Mouse (Mus musculus) cerebellum, adult 9-11 months (tissue): ENCODE data around the gene Spint3.

ENCODE experiments used
- DNase-seq: peaks from one replicate; pipeline ENCODE4 v3.0.0; 2022

The Spint3 gene

GRCm38 (mm10) chr2:164549963-164550894 lies 23.0 kb downstream of the Spint3 start:
- DNase-seq: no peak

- no peak for DNase-seq
These were observed 23.9 kb downstream of the Spint3 start for GRCm38 (mm10) chr2:164549338-164549737.

- DNase-seq: no peak
These were observed 28.7 kb downstream of the Spint3 start for GRCm38 (mm10) chr2:164544454-164545097.

- DNase-seq: no peak
These were observed 29.5 kb downstream of the Spint3 start for GRCm38 (mm10) chr2:164543745-164544144.

- no peak for DNase-seq
These were observed 30.7 kb downstream of the Spint3 start for GRCm38 (mm10) chr2:164542598-164542997.

- no peak for DNase-seq
These were observed 31.1 kb downstream of the Spint3 start for GRCm38 (mm10) chr2:164542132-164542531.

- no peak for DNase-seq
These were observed 32.4 kb downstream of the Spint3 start for GRCm38 (mm10) chr2:164540652-164541427.

- no peak for DNase-seq
These were observed 36.3 kb downstream of the Spint3 start for GRCm38 (mm10) chr2:164537003-164537402.

GRCm38 (mm10) chr2:164534315-164534714 lies 38.9 kb downstream of the Spint3 start:
- DNase-seq: no peak

GRCm38 (mm10) chr2:164531169-164531568 lies 42.1 kb downstream of the Spint3 start:
- peak; percentile 50 for DNase-seq

- DNase-seq: no peak
These were observed 44.7 kb downstream of the Spint3 start for GRCm38 (mm10) chr2:164528557-164528956.

GRCm38 (mm10) chr2:164523301-164523773 lies 49.9 kb downstream of the Spint3 start:
- peak; percentile 29 for DNase-seq

- DNase-seq: no peak
These were observed 51.0 kb downstream of the Spint3 start for GRCm38 (mm10) chr2:164522280-164522679.

GRCm38 (mm10) chr2:164521841-164522240 lies 51.4 kb downstream of the Spint3 start:
- no peak for DNase-seq

GRCm38 (mm10) chr2:164520782-164521181 lies 52.5 kb downstream of the Spint3 start:
- DNase-seq: no peak
